In genomic region chr13:38296166-38296565, GRCm38 (mm10) we compare ENCODE assay signal across 17 mouse cellular contexts. TPM values are rescaled to one million over a fixed set of nuclear protein-coding genes. Genes with fewer than 3 reads are reported as not detected.
DNase-seq lines count a peak whose midpoint lies in the region; ATAC-seq and TF ChIP-seq lines count a peak whose summit lies in the region.
"Had no signal": no experiment of that assay in that cellular context is flagged by ENCODE, and none has a peak within 500 bp of the region (broad histone marks: within the 10 kb centered on the region; RNA-seq: fewer than 3 reads in every experiment).

No protein-coding gene starts in this region.

- 23% methylated on average over 8 of the region's 8 CpGs for WGBS in intestine, postnatal 0 days
- WGBS in stomach, embryonic 15.5 days, result 34% methylated on average over 8 of the region's 8 CpGs
- WGBS in forebrain, embryonic 13.5 days, result 85% methylated on average over 8 of the region's 8 CpGs
- 72% methylated on average over 8 of the region's 8 CpGs for WGBS in midbrain, embryonic 15.5 days

- ATAC-seq in intestine, postnatal 0 days, result peak; percentile 88
- peak; percentile 56 for ATAC-seq in stomach, embryonic 15.5 days (ENCODE audit: insufficient read depth, low FRiP score, low read depth)
- no peak for ATAC-seq in forebrain, embryonic 13.5 days
- ATAC-seq in midbrain, embryonic 15.5 days (replicated peaks), result no peak
- ATAC-seq in inflammation-experienced regulatory T-cells, adult 6 months, result no peak
- ATAC-seq: hindbrain, postnatal 0 days; midbrain, embryonic 16.5 days had no signal

- H3K4me1 ChIP-seq in intestine, postnatal 0 days (replicated peaks; ENCODE audit: control insufficient read depth, insufficient read depth, low read length), result peaks cover 7% of the 10 kb centered on the region
- peaks cover 4% of the 10 kb centered on the region; the same call in 1 of the 2 replicates for H3K4me1 ChIP-seq in stomach, embryonic 15.5 days
- H3K4me1 ChIP-seq in forebrain, embryonic 13.5 days, result no peaks in the 10 kb centered on the region
- H3K4me1 ChIP-seq in midbrain, embryonic 15.5 days, result no peaks in the 10 kb centered on the region
- H3K4me1 ChIP-seq: heart, embryonic 12.5 days had no signal

- DNase-seq in kidney, adult 9 months, result peak; percentile 37
- peak; percentile 64 to 77 for DNase-seq in kidney, postnatal 4 days
- DNase-seq: adrenal gland, postnatal 25 days; cerebellum, adult 9-10 months; gastrocnemius, postnatal 14 days; heart, postnatal 36 days; liver; lung, adult 2 months; thymus, adult 2 months had no signal

- no peak for TF ChIP-seq CTCF in intestine, postnatal 0 days (IDR thresholded peaks at IDR 0.05; ENCODE audit: low read depth)

- H3K9me3 ChIP-seq in intestine, postnatal 0 days (ENCODE audit: control insufficient read depth), result no peaks in the 10 kb centered on the region
- no peaks in the 10 kb centered on the region for H3K9me3 ChIP-seq in stomach, embryonic 15.5 days
- no peaks in the 10 kb centered on the region for H3K9me3 ChIP-seq in forebrain, embryonic 13.5 days (replicated peaks)
- no peaks in the 10 kb centered on the region for H3K9me3 ChIP-seq in midbrain, embryonic 15.5 days

- peak overlapping the region; percentile 7; the same call in 1 of the 2 replicates for H3K4me3 ChIP-seq in intestine, postnatal 0 days (ENCODE audit: low read depth, low read length)
- H3K4me3 ChIP-seq in stomach, embryonic 15.5 days (replicated peaks), result no peak overlapping the region
- H3K4me3 ChIP-seq in forebrain, embryonic 13.5 days, result no peak overlapping the region
- no peak overlapping the region for H3K4me3 ChIP-seq in midbrain, embryonic 15.5 days
- H3K4me3 ChIP-seq: heart, embryonic 12.5 days had no signal

- H3K9ac ChIP-seq in intestine, postnatal 0 days (ENCODE audit: low read depth, low read length), result no peak overlapping the region
- H3K9ac ChIP-seq in stomach, embryonic 15.5 days, result no peak overlapping the region
- no peak overlapping the region for H3K9ac ChIP-seq in forebrain, embryonic 13.5 days
- H3K9ac ChIP-seq in midbrain, embryonic 15.5 days, result no peak overlapping the region
- H3K9ac ChIP-seq: heart, embryonic 12.5 days had no signal

- no peaks in the 10 kb centered on the region for H3K27me3 ChIP-seq in intestine, postnatal 0 days (replicated peaks; ENCODE audit: control insufficient read depth, insufficient read depth, low read length)
- H3K27me3 ChIP-seq in stomach, embryonic 15.5 days (replicated peaks), result no peaks in the 10 kb centered on the region
- H3K27me3 ChIP-seq in forebrain, embryonic 13.5 days, result no peaks in the 10 kb centered on the region
- H3K27me3 ChIP-seq in midbrain, embryonic 15.5 days (replicated peaks), result no peaks in the 10 kb centered on the region
- H3K27me3 ChIP-seq: heart, embryonic 12.5 days had no signal

- H3K36me3 ChIP-seq in intestine, postnatal 0 days (ENCODE audit: control insufficient read depth, insufficient read depth), result no peaks in the 10 kb centered on the region
- no peaks in the 10 kb centered on the region for H3K36me3 ChIP-seq in stomach, embryonic 15.5 days
- no peaks in the 10 kb centered on the region for H3K36me3 ChIP-seq in forebrain, embryonic 13.5 days (ENCODE audit: poor library complexity, severe bottlenecking)
- no peaks in the 10 kb centered on the region for H3K36me3 ChIP-seq in midbrain, embryonic 15.5 days (replicated peaks)
- H3K36me3 ChIP-seq: heart, embryonic 12.5 days had no signal

- peak overlapping the region; percentile 57 for H3K4me2 ChIP-seq in intestine, postnatal 0 days (replicated peaks; ENCODE audit: low read depth)
- peak overlapping the region; percentile 8 for H3K4me2 ChIP-seq in stomach, embryonic 15.5 days
- no peak overlapping the region for H3K4me2 ChIP-seq in forebrain, embryonic 13.5 days
- H3K4me2 ChIP-seq in midbrain, embryonic 15.5 days, result no peak overlapping the region
- H3K4me2 ChIP-seq: heart, embryonic 12.5 days had no signal

- H3K27ac ChIP-seq in intestine, postnatal 0 days (ENCODE audit: low read depth, low read length), result no peak overlapping the region
- peak overlapping the region; percentile 74 for H3K27ac ChIP-seq in stomach, embryonic 15.5 days
- H3K27ac ChIP-seq in forebrain, embryonic 13.5 days, result no peak overlapping the region
- H3K27ac ChIP-seq in midbrain, embryonic 15.5 days, result no peak overlapping the region
- H3K27ac ChIP-seq: hindbrain, postnatal 0 days had no signal

RNA-seq across cellular contexts. Expression of gene Bmp6, which starts 48.7 kb away (rescaled TPM):
- 0.76 and 1.1 TPM in 2 replicates for polyA plus RNA-seq in intestine, postnatal 0 days (2015; fragmentation: Nextera tagmentation; extraction: Ambion mirVana)
- polyA plus RNA-seq in stomach, embryonic 15.5 days (2015; fragmentation: Nextera tagmentation; extraction: Ambion mirVana), result 1.9 and 2.1 TPM in 2 replicates
- polyA plus RNA-seq in forebrain, embryonic 13.5 days (2015; fragmentation: Nextera tagmentation; extraction: Ambion mirVana), result 0.71 and 1.7 TPM in 2 replicates
- 3.3 and 4.2 TPM in 2 replicates for polyA plus RNA-seq in midbrain, embryonic 15.5 days (2015; fragmentation: Nextera tagmentation; extraction: Ambion mirVana)
- polyA plus RNA-seq in inflammation-experienced regulatory T-cells, adult 6 months (2017; shearing (Covaris generic)), result not detected

Comparison
In these comparisons a context has a peak if more than half of its experiments do, and no peak if none do; other contexts are left out.
1. ATAC-seq: peak in intestine, postnatal 0 days (single experiment) and stomach, embryonic 15.5 days (single experiment); none in forebrain, embryonic 13.5 days (single experiment), midbrain, embryonic 15.5 days (single experiment) and inflammation-experienced regulatory T-cells, adult 6 months (single experiment).
2. H3K4me2 ChIP-seq: peak in intestine, postnatal 0 days (single experiment) and stomach, embryonic 15.5 days (single experiment); none in forebrain, embryonic 13.5 days (single experiment) and midbrain, embryonic 15.5 days (single experiment).